Mouse (Mus musculus) hindlimb bud, embryonic 11.5 days (tissue): ENCODE results near the gene Ubac2.

Experiments used
- DNase-seq: peaks from one replicate; pipeline ENCODE4 v3.0.0-alpha.2; 2012; ENCODE audit warnings: low read depth, low spot score; ENCODE audit errors: extremely low spot score

Ubac2 gene

DNA sequence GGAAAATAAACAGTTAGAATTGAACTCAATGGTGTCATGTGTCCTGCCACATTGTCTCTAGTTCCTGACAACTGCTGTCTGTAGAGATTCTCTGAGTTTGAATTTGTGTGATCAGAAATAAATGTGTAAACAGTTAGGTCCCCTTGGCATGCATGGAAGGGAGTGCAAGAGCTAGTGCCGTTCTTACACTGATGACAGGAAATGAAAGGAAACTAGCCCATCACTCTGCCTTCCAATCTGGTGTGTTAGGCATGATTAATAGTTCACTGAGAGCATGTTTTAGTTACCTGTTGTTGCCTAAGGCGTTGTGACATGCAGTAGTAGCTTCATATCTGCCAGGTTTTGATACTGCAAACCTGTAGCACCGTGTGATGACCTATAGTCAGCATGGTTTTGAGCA lies 69.5 kb downstream of the Ubac2 start:
- DNase-seq = no peak

DNA sequence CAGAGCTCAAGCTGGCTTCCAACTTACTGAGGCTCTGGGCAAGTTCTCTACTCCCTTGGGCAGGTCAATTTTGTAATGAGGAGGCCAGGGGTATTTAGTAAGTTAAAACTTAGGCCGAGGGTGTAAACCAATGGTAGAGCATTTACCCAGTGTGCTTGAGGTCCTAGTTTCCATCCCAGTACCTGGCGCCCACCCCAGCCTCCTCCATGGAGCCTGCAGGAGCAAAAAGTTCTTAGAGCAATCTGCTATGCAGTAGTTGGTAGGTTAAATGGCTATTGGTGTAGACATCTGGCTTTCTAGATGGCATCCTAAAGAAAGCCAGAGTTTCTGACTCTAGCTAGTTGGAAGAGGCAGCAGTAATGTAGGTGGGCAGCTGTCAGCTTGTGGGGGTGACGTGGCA lies 71.0 kb downstream of the Ubac2 start:
- no peak for DNase-seq

DNA sequence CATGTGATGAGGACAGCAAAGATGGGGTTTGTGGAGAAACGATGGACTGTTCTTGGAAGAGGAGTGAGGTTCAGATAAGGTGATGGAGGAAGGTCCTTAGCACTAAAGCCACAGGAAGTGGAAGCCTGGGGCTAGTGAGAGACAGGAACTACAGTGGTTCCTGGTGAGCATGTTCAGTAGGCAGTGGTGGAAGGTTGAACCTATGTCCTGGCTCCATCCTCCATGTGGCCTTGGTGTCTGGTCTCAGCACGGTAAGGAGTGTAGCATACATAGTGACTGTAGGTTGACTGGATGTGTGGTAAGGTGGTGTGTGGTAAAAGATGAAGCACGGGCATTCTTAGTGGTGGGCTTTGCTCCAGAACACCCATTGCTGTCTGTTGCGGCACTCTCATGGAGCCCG lies 71.5 kb downstream of the Ubac2 start:
- DNase-seq = no peak

DNA sequence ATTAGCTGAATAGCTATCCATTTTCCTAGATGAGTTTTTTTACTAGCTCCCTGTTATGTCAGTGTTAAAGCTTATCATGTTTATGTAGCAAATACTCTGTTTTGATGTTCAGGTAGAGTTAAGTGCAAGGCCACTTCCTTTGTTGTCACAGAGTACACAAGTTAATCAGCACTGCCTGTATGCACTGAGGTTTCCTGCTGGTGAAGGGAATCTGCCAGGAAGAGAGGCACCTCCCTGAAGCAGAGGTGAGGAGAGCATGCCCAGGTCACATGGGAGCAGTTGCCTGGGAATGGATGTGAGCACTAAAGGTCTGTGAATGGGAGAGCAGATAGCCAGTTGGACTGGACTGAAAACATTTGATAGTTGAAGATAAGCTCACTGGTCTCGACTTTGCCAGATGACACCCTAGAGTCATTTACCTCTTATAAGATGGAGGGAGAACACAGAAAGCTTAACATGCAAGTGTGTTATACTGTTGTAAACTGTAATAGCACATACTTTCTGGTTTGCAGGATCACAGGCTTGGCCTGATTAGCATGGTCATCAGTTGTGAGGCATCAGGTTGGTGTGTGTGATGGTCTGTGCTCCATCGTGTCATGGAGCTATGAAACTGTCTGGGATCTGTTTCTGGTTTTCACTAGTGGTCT lies 73.1 kb downstream of the Ubac2 start:
- DNase-seq = no peak

DNA sequence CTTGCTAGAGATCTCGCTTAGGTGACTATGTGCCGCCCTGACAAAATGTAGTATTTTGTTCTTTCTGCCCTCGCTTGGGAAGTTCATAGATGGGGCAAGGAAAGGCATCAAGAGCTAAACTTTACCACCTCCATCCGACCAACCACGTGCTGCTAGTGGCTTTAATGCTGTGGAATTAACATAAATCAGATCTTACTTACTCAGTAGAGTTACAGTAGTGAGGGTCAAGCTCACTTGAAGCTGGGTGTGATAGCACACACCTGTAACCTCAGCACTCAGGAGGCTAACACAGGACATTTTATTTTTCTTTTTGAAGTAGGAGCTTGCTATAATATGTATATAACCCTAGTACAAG lies 73.6 kb downstream of the Ubac2 start:
- no peak for DNase-seq

DNA sequence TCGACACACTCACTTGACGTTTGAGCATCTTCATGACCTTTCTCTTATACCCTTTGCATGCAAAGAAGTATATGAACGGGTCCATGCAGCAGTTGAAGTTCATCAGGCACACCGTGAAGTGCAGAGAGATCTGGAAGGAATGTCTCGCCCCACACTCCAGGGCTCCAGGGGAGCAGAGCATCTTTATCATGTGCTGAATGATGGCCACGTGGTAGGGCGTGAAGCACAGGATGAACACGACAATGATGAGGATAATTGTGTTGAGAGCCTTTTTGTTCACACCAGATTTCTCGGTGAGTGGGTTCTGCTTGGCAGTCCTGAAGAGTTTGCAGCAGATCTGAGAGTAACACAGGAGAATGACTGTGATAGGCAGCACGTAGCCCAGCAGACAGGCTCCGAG lies 75.7 kb downstream of the Ubac2 start:
- DNase-seq = no peak

DNA sequence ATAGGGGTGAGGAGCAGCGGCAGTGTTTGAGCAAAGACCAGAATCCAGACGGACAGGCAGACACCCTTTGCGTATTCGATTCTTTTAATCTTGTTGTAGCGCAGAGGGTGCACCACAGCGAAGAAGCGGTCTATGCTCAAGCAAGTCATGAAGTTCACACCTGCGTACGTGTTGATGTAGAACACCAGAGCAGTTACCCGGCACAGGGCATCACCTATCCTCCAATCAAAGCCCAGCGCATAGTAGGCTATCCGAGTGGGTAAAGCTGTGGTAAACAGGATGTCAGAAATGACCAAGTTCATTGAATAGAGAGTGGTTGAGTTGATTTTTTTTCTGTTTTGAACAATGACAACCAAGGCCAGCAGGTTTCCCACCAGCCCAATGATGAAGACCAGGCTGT lies 76.2 kb downstream of the Ubac2 start:
- DNase-seq = no peak

DNA sequence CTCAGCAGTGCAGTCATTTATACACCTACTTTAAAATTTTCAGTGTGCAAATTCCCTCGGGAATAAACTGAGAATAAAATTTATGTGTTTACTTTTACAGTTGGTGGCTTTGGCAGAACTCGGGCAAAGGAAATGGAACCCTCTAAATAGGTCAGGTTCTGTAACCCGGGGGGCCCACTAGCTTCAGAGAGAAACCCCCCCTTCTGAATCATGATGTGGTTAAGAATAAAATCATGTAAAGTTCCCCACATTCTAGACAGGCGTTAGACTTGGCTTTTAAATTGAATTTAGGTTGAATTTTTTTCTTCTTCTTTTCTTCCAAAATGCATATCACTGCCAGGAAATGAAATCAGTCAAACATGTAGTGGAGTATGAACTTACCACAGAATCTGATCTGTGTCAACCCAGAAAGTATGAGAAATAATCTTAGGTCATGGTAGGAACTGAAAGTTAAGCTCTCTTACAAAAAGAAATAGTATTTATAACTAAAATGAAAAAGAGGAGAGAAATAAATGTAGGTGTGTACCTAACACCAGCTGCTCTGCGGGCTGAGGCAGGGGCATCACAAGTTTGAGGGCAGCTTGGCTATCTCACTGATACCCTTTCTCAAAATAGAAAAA lies 76.9 kb downstream of the Ubac2 start:
- no peak for DNase-seq

DNA sequence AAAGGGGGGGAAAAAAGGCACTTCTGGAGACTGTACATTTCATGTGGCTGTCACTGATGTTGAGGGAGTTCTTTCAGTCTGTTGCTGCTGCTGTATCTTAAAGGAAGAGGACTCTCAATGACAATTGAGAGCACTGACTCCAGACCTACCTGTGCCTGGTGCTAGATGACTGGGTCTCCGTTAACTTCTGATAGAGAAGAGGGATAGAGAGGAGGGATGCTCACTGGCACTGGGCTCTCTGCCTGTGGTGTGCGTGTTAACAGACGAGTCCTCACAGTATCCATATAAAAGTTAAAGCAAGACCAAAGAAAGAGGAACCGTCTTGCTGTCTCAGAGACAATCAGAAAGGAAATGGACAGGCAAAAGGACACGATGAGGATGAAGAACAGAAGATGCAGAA lies 77.9 kb downstream of the Ubac2 start:
- no peak for DNase-seq

DNA sequence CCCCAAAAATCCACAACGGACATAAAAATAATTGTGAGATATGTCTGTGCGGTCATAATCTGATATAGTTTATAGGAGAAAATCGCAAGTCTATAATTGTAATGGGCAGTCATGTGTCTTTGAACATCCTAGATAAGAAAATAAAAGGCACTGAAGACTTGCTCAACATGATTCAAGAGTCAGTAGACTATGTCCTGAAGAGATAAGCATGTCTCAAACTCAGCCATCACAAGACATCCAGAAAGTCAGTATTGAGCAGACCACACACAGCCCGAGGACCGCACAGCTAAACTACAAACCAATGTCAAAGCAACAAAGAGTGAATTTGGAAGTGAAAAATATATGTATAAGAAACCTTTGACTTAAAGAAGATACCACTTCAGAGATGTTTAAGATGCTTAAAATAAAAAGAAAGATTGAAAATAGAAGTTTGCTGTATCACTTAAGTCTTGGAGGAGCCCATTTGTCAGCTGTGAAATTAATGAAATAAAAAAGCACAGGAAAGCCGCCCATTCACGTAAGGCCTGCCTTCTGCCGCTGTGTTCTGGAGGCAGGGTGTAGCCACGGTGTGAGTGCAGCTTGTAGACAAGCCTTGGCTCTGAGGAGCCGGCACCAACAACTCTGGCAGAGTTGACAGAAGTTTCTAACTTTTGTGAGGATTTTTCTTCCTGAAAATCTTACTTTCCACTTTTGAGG lies 78.9 kb downstream of the Ubac2 start:
- DNase-seq = no peak

DNA sequence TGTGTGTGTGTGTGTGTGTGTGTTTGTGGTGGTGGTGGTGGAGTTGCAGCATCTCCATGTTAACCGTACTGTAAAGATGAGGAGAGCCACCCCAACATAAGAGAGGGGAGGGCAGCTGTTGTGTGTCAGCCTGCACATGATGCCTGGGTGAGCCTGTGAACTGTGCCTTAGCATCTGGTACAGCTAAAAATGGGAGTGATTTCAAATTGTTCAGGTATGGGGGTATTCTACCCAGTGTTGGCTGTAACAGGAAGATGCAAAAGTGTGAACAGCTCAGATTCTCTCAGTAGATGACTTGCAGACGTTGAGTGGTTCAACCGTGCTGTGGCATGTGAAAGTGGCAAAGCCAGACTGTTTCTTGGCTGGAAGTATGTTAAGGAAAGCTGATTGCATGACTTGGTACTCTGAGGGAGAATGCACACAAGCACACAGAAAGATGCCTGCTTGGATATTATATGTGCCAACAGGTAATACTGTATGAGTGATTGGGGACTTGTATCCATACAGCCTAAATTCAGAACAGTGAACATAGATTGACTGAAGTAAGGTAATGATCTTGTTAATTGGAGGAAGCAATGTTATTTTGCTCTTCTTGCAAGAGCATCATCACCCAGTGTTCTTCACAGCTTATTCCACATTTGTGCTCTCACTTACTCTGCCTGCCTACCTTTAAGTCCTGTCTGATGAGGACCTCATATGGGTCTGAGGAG lies 79.8 kb downstream of the Ubac2 start:
- DNase-seq = no peak

DNA sequence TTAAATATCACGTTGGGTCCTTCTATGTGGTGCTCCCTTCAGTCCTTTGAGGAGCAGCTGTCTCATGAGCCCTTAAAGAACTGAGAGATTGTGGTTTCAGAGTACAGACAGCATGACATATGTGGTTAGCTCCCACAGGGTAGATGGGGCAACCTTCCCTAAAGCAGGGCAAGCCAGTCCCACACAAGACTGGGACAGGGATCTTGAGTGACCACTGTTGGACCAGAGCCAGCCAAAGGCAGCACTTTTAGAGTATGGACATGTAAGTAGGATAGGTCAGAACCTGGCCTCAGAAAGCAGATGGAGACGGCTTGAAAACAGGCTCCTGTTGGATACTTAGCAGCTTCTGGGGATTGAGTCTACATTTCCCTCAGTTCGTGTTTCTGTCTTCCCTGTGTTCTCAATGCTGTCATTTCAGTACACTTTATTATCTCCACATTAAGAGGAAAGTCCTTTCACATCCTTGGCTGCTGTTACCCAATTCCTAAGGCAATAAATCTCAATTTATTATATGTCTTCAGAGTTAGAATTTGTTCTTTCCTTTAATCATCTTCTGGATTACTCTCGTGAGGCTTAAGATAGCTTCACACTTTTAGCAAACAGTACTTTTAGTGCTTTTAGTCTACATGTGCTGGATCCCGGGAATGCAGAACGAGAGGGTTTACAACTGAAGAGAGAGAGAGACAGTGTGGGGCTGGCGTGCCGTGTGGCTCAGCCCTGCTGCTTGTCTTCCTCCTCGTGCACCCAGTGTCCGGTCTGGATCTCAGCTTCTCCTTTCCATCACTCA lies 80.5 kb downstream of the Ubac2 start:
- DNase-seq = no peak

DNA sequence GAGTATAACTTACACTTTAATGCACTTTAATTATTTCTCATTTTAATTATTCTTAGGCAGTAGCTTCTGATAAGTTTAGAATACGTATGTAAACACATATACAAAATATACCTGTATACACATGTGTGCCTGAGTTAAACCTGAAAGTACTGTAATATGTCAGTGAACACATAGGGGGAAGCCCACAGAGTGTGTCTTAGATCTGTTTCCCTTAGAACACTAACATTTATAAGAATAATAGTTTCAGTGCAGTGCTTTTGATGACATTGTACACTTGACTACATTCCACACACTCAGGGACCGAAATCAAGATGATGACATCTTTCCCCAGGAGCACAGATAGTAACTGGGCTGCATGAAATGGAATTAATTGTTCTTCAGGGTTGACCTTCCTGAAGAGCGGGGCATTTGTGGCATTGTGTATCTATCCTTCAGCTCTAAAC lies 81.1 kb downstream of the Ubac2 start:
- DNase-seq = no peak

DNA sequence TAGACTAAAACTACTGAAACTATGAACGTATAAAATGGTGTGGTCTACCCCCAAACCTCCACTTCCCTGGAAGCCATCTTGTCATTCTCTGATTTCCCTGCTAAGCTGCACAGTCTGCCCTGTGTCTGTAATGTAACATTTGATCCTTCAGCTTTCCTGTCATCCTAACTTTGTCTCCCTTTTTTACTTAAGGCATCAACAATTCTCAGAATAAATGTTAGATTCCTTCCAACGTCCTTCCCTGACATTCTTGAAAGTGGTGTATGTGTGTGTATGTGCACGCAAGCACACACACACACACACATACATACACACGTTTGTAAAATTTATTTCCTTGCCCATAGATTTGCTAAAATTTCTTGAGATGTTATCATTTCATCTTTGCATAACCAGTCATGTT lies 81.6 kb downstream of the Ubac2 start:
- no peak for DNase-seq

DNA sequence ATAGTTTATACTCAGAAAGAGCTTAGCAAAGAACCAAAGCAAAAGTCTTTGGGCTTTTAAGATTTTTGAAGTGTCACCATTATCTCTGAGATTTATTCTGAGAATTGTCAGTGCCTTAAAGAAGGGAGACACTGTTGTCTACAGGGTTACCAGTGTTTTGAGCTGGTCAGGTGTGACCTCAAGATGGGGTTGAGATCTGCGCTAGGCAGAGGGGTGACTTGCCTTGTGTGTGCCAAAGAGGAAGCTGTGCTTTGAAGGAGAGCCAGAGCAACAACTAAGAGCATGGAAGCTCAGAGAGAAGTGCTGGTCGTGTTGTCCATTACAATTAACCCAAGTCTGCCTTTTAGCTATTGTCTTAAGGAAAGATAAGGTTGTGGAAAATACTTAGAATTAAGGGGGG lies 82.1 kb downstream of the Ubac2 start:
- no peak for DNase-seq

DNA sequence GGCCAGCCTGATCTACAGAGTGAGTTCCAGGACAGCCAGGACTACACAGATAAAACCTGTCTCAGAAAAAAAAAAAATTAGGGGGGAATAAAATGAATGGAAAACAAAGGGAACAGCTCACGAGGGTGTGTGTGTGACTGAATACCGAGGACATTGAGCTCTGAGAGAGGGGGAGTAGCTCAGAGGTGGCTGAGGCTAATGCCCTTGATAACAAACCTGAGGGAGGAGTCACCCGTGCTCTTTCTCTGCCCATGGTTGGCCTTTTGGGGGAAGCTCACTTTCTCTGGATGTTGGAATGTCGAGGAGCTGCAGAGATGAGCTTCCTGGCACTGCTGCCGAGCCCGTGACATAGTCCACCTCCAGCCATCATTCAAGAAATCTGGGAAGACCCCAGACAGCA lies 82.6 kb downstream of the Ubac2 start:
- DNase-seq = no peak

DNA sequence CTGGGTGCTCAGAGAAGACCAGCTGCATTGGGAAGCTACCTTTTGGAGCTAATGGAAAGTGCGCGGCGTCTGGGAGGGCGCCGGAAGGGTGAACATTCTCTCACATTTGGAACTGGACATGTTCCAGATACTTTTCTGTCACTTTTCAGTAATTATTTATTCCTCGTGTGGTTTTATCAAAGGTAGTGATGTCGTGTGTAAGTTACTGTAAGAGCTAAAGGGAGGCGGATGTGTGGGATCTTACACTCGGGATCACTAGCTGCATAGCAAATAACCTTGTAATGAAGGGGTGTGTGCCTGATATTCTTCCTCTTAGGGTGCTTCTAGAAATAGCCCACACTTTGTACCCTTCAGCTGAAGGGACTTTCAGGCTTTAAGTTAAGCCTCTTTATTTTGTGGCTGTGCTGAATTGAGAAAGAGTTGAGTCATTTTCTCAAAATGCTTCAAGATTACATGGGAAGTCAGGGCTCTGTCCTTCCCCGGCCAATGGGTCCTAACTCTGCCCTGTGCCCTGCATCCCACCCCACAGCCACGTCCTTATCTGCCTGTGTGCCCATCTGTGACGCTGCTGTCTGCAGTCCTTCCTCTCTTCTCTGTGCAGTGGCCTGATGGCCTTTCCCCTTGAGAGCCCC lies 83.2 kb downstream of the Ubac2 start:
- no peak for DNase-seq

DNA sequence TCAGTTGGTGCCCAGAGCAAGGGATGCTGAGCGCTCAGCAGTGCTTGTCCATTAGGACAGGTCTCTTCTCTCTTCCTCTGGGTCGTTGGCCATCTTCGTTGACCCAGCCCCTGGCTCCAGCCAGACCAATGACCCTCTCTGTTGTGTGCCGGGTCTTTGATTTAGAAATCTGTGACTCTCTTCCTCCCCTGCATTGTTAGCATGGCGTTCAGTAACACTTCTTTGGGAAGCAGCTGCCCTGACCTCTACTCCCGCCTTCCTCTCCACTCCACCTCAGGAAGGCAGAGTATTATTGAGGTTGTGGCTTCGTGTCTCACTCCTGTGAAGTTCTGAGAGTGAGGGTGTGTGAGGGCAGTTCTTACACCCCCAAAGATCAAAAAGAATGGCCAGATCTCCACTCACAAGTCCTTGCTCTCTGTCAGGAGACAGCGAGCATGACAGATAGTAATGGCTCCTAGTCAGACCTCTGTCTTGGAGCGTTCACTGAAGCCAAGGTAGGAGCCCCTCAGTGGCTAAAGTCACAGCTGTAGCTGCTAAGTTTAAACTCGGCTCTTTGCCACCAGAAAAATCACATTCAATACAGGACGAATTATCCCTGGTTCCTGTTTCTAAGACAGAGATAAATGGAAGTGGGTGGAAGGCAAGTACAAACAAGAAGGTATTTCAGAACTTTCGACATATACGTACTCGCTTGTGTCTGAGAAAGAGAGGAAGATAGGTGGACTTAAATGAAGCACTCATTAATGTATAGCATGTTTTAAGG lies 83.9 kb downstream of the Ubac2 start:
- DNase-seq = no peak

DNA sequence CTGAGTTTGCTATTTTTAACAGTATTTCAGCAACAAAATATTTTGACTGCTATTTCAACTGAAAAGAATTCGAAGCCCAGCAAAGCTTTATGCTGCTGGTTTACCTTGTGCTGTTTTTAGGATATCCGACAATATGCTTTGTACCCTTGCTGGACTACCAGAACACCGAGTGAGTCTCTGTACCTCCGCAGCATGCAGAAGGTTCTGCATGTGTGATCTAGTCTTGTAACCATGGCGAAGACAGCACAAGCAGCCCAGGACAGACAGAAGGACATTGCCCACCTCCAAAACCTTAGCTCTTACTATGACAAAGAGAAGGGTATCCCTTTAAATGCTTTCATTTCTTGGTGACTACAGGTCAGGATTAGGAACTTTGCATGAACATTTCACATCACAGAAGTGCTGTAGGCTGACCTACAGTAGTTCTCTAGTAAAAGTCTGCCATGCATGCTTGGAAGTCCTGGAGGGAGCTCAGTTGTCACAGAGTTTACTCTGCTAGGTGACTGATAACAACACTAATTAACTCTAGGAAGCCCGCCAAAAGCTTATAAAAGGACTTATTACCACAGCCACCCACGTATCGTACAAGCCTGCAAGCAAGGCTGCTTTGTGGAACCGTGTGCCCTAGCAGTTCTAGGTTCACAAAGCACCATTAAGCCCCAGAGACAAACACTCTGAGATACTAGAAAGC lies 85.0 kb downstream of the Ubac2 start:
- no peak for DNase-seq
